Mouse (Mus musculus) forebrain, embryonic 13.5 days (tissue): ENCODE measurements at regions not wholly inside any gene's neighbourhood (a gene's known extent, or its start where the extent isn't known, plus 50 kb on each side); places are given as distances from the start of the nearest gene placed in this dataset.

Experiments
- ATAC-seq: fragments of 200-750 bp; cut with Nextera tagmentation; 2 replicates; pipeline ENCODE4 v1.8.0; 2017
- H3K27ac ChIP-seq: fragments of 300-500 bp; sonication (generic); 2 replicates; pipeline ENCODE4 v1.5.1; 2015; ENCODE audit warnings: inconsistent platforms, mild to moderate bottlenecking, moderate library complexity
- H3K27me3 ChIP-seq: fragments of 300-500 bp; sonication (generic); 2 replicates; pipeline ENCODE4 v1.6.1; 2015; ENCODE audit warnings: mild to moderate bottlenecking, inconsistent platforms
- H3K36me3 ChIP-seq: fragments of 300-500 bp; sonication (generic); 2 replicates; pipeline ENCODE4 v1.6.1; 2015; ENCODE audit warnings: mild to moderate bottlenecking, inconsistent platforms; ENCODE audit not compliant: poor library complexity, severe bottlenecking
- H3K4me1 ChIP-seq: fragments of 300-500 bp; sonication (generic); 2 replicates; pipeline ENCODE4 v1.6.1; 2015; ENCODE audit warnings: inconsistent platforms
- H3K4me2 ChIP-seq: fragments of 300-500 bp; sonication (generic); 2 replicates; pipeline ENCODE4 v1.6.1; 2015; ENCODE audit warnings: inconsistent platforms, mild to moderate bottlenecking, moderate library complexity
- H3K4me3 ChIP-seq: fragments of 300-500 bp; sonication (generic); 2 replicates; pipeline ENCODE4 v1.5.1; 2015; ENCODE audit warnings: mild to moderate bottlenecking, inconsistent platforms
- H3K9ac ChIP-seq: fragments of 300-500 bp; sonication (generic); 2 replicates; pipeline ENCODE4 v1.6.1; 2015; ENCODE audit warnings: mild to moderate bottlenecking, inconsistent platforms
- H3K9me3 ChIP-seq: fragments of 300-500 bp; sonication (generic); replicated peaks from 2 replicates; pipeline ENCODE4 v1.6.1; 2016; ENCODE audit warnings: inconsistent platforms
- WGBS: fragments of 180-500 bp; shearing (Covaris S2); methylation state at CpG from one replicate; pipeline ENCODE4 v1.1.7; 2015; 5-methylcytosine and 5-hydroxymethylcytosine counted together

GRCm38 (mm10) chr4:124265527-124265926 lies 345.1 kb downstream of the 3100002H09Rik start:
- H3K36me3 ChIP-seq, result no peaks in the 10 kb centered on the region
- H3K4me2 ChIP-seq, result no peak overlapping the region
- peaks cover 40% of the 10 kb centered on the region for H3K27me3 ChIP-seq
- peak; percentile 58; the same call in 1 of the 2 replicates for ATAC-seq
- 82% methylated on average over 14 of the region's 15 CpGs for WGBS
- H3K4me3 ChIP-seq, result no peak overlapping the region
- H3K9ac ChIP-seq, result no peak overlapping the region
- H3K27ac ChIP-seq, result no peak overlapping the region
- H3K9me3 ChIP-seq, result no peaks in the 10 kb centered on the region
- peaks cover 21% of the 10 kb centered on the region for H3K4me1 ChIP-seq

GRCm38 (mm10) chr4:124257006-124257405 lies 339.2 kb upstream of the 4930535I16Rik start:
- H3K27me3 ChIP-seq, result peaks cover 32% of the 10 kb centered on the region
- no peak overlapping the region for H3K4me2 ChIP-seq
- peaks cover 42% of the 10 kb centered on the region for H3K4me1 ChIP-seq
- no peak for ATAC-seq
- H3K9me3 ChIP-seq, result no peaks in the 10 kb centered on the region
- no peak overlapping the region for H3K27ac ChIP-seq
- 28% methylated on average over 9 of the region's 9 CpGs for WGBS
- H3K36me3 ChIP-seq, result no peaks in the 10 kb centered on the region
- no peak overlapping the region for H3K9ac ChIP-seq
- H3K4me3 ChIP-seq, result no peak overlapping the region

DNA sequence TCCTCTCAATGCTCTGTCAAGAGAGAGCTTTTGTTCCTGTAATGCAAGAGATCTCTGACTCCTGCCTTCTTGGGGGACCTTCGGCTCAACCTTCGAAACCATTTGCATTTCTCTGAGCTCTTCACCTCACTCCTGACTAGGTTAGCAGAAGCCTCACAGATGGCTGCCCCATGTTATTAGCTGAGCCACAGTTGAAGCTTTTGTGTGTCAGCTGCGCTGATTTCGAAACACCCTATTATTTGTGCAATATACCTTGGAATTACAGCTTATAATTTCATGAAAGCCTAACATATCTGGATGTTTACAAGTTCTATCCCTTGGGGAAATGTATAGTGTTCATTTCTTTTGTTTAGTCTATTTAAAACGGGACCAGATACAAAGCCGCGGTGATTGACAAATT lies 338.7 kb upstream of the 4930535I16Rik start:
- no peaks in the 10 kb centered on the region for H3K9me3 ChIP-seq
- 59% methylated on average over 7 of the region's 7 CpGs for WGBS
- ATAC-seq, result no peak

DNA sequence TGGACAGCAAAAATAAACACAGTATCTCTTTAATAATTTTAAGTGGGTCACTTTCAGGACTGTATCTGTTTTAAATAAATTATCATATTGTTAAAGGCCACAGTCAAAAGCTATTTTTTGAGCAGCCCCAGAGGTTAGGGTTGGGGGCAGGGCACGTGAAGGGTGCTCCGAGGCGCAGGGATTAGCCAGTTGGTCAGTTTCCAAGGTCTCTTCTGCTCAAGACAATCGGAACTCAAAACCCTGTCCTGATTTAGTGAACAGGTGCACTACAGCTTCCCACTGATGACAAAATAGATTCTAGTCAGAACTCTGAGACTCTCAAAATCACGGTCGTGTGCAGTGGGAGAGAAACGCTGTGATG lies 337.3 kb upstream of the 4930535I16Rik start:
- H3K27me3 ChIP-seq, result peaks cover 35% of the 10 kb centered on the region
- 0 out of 2 replicates have a peak, but pooled peaks have one; percentile 28 for ATAC-seq
- 11% methylated on average over 7 of the region's 7 CpGs for WGBS
- H3K36me3 ChIP-seq, result no peaks in the 10 kb centered on the region
- H3K4me2 ChIP-seq, result peak overlapping the region; percentile 53
- peaks cover 42% of the 10 kb centered on the region for H3K4me1 ChIP-seq
- H3K27ac ChIP-seq, result no peak overlapping the region
- H3K4me3 ChIP-seq, result no peak overlapping the region
- no peak overlapping the region for H3K9ac ChIP-seq
- H3K9me3 ChIP-seq, result no peaks in the 10 kb centered on the region

More for the DNA sequence above, 338.7 kb upstream of the 4930535I16Rik start:
- Histone ChIP-seq H3K4me2 (no peak overlapping the region), H3K27ac (no peak overlapping the region), H3K4me1 (peaks cover 42% of the 10 kb centered on the region), H3K4me3 (no peak overlapping the region), H3K9ac (no peak overlapping the region), H3K27me3 (peaks cover 36% of the 10 kb centered on the region), H3K36me3 (no peaks in the 10 kb centered on the region)

- 0 out of 2 replicates have a peak overlapping the region, but pooled peaks have one; percentile 3 for H3K4me3 ChIP-seq
- H3K4me2 ChIP-seq, result peak overlapping the region; percentile 53
- peaks cover 30% of the 10 kb centered on the region for H3K27me3 ChIP-seq
- no peaks in the 10 kb centered on the region for H3K36me3 ChIP-seq
- no peak overlapping the region for H3K9ac ChIP-seq
- peak; percentile 69; the same call in 1 of the 2 replicates for ATAC-seq
- H3K4me1 ChIP-seq, result peaks cover 42% of the 10 kb centered on the region
- 10% methylated on average over 22 of the region's 22 CpGs for WGBS
- 0 out of 2 replicates have a peak overlapping the region, but pooled peaks have one; percentile 40 for H3K27ac ChIP-seq
- no peaks in the 10 kb centered on the region for H3K9me3 ChIP-seq
Observed at GRCm38 (mm10) chr4:124254446-124255182, 336.8 kb upstream of the 4930535I16Rik start.

GRCm38 (mm10) chr4:124241600-124241999 lies 323.8 kb upstream of the 4930535I16Rik start:
- H3K9ac ChIP-seq, result no peak overlapping the region
- no peak for ATAC-seq
- no peak overlapping the region for H3K27ac ChIP-seq
- peaks cover 21% of the 10 kb centered on the region; the same call in 1 of the 2 replicates for H3K27me3 ChIP-seq
- no peak overlapping the region for H3K4me3 ChIP-seq
- H3K36me3 ChIP-seq, result no peaks in the 10 kb centered on the region
- H3K4me2 ChIP-seq, result peak overlapping the region; percentile 4; the same call in 1 of the 2 replicates
- H3K4me1 ChIP-seq, result peaks cover 31% of the 10 kb centered on the region
- H3K9me3 ChIP-seq, result no peaks in the 10 kb centered on the region
- WGBS, result 42% methylated on average over 13 of the region's 13 CpGs

- Histone ChIP-seq H3K27me3 (peaks cover 12% of the 10 kb centered on the region; the same call in 1 of the 2 replicates), H3K27ac (no peak overlapping the region), H3K9ac (no peak overlapping the region), H3K9me3 (no peaks in the 10 kb centered on the region), H3K4me3 (no peak overlapping the region), H3K4me1 (peaks cover 20% of the 10 kb centered on the region), H3K4me2 (no peak overlapping the region), H3K36me3 (no peaks in the 10 kb centered on the region)
- ATAC-seq, result peak; percentile 59
- 34% methylated on average over 16 of the region's 16 CpGs for WGBS
Observed at GRCm38 (mm10) chr4:124236476-124236875, 318.7 kb upstream of the 4930535I16Rik start.

DNA sequence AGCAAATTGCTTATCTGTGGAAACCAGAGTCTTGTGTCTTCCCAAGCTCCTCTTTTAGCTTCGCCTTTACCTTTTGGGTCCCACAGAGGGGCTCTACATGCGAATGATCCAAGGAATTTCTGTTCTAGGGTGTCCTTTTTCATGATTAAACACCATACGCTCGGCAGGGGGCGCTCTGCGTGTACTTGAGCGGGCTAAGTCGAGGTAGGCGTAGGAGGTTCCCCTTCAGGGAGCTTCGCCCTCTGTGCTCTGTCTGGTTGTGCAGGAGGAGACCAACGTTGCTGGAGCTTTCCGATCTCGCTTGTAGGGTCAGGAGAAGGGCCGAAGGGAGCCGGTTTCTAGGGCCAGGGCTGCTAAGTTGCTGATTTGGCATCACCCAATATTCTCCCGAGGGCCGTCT lies 310.7 kb upstream of the 4930535I16Rik start:
- peak; percentile 80 for ATAC-seq
- H3K36me3 ChIP-seq, result no peaks in the 10 kb centered on the region
- H3K27ac ChIP-seq, result no peak overlapping the region
- 12% methylated on average over 17 of the region's 17 CpGs for WGBS
- H3K9ac ChIP-seq, result no peak overlapping the region
- H3K27me3 ChIP-seq, result peaks cover 18% of the 10 kb centered on the region
- H3K9me3 ChIP-seq, result no peaks in the 10 kb centered on the region
- peaks cover 7% of the 10 kb centered on the region; the same call in 1 of the 2 replicates for H3K4me1 ChIP-seq
- H3K4me2 ChIP-seq, result 0 out of 2 replicates have a peak overlapping the region, but pooled peaks have one; percentile 10
- no peak overlapping the region for H3K4me3 ChIP-seq

DNA sequence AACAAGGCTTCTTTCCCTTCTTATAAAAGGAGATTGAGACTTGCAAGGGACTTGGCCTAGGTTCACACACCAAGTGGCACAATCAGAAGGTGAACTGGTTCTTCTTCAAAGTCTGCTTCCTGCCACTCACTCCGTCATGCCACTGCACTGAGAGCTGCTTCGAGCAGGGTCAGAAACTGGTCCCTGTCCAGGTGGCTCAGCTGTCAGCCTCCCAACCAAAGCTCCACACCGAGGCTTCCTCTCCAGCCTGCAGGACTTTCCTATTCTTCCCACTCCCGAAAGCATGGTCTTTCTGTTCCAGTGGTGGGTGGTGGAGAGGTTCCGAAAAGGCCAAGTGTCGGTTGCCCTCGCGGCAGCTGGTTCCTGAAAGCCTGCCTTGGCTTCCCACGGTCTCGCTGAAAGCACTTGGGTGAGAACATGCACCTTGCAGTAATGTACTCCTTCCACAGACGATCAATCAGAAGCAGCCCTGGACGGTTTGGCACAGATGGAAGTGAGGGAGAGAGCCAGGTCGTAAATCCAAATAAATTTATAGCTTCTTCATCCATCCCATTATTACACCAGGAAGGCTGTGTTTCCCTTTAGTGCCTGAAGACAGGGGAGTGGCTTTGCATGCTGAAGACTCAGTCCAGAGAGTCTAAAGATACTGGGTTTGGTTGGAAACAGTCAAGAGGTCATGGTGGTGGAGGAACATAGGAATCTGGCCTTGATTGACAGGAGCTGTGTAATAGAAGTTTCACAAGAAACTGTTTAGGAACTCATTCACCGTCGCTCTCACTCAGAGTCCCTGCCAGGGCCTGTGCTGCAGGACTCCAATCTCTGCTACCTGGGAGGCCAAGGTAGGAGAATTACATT lies 306.1 kb upstream of the 4930535I16Rik start:
- H3K4me1 ChIP-seq, result peaks cover 7% of the 10 kb centered on the region
- no peak overlapping the region for H3K4me3 ChIP-seq
- H3K36me3 ChIP-seq, result no peaks in the 10 kb centered on the region
- 0 out of 2 replicates have a peak, but pooled peaks cover 9% of the 10 kb centered on the region for H3K27me3 ChIP-seq
- no peak overlapping the region for H3K9ac ChIP-seq
- no peak overlapping the region for H3K27ac ChIP-seq
- no peaks in the 10 kb centered on the region for H3K9me3 ChIP-seq
- no peak for ATAC-seq
- no peak overlapping the region for H3K4me2 ChIP-seq
- WGBS, result 82% methylated on average over 15 of the region's 15 CpGs

- 86% methylated on average over 4 of the region's 4 CpGs for WGBS
- Histone ChIP-seq H3K4me3 (no peak overlapping the region), H3K9me3 (no peaks in the 10 kb centered on the region), H3K4me2 (no peak overlapping the region), H3K4me1 (peaks cover 15% of the 10 kb centered on the region), H3K27ac (no peak overlapping the region), H3K27me3 (0 out of 2 replicates have a peak, but pooled peaks cover 9% of the 10 kb centered on the region), H3K36me3 (no peaks in the 10 kb centered on the region), H3K9ac (no peak overlapping the region)
- ATAC-seq, result no peak
Observed at GRCm38 (mm10) chr4:124221736-124222135, 303.9 kb upstream of the 4930535I16Rik start.

GRCm38 (mm10) chr4:124217206-124217605 lies 299.4 kb upstream of the 4930535I16Rik start:
- WGBS, result 27% methylated on average over 10 of the region's 10 CpGs
- Histone ChIP-seq H3K4me2 (peak overlapping the region; percentile 33), H3K27me3 (no peaks in the 10 kb centered on the region; the same call in 1 of the 2 replicates), H3K36me3 (no peaks in the 10 kb centered on the region), H3K9ac (no peak overlapping the region), H3K9me3 (no peaks in the 10 kb centered on the region), H3K27ac (peak overlapping the region; percentile 25; the same call in 1 of the 2 replicates), H3K4me3 (no peak overlapping the region), H3K4me1 (peaks cover 20% of the 10 kb centered on the region)
- peak; percentile 53; the same call in 1 of the 2 replicates for ATAC-seq

DNA sequence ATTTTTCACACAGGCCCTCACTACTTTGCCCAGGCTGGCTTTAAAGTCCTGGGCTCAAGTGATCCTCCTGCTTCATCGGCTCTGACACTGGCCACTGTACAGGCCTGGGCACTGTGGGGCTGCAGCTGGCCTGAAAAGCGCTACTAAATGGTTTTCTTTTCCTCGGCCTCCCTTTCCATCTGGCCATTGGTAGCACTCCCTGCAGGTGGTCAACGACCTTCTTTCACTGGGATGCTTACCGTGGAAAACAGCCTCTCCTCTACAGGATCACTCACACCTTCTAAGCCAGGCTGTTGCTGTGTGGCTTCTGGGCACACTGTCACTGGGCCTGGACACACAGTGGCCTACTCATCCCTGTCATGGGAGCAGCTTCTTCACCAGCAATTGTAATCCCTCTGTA lies 298.5 kb upstream of the 4930535I16Rik start:
- Histone ChIP-seq H3K9ac (no peak overlapping the region), H3K27me3 (no peaks in the 10 kb centered on the region; the same call in 1 of the 2 replicates), H3K9me3 (no peaks in the 10 kb centered on the region), H3K36me3 (no peaks in the 10 kb centered on the region), H3K4me3 (no peak overlapping the region), H3K4me2 (no peak overlapping the region), H3K4me1 (peaks cover 20% of the 10 kb centered on the region), H3K27ac (no peak overlapping the region; the same call in 1 of the 2 replicates)
- no peak for ATAC-seq
- WGBS, result 25% methylated on average over 5 of the region's 5 CpGs
